Mouse (Mus musculus): ENCODE data around the gene Mecom.

DNA sequence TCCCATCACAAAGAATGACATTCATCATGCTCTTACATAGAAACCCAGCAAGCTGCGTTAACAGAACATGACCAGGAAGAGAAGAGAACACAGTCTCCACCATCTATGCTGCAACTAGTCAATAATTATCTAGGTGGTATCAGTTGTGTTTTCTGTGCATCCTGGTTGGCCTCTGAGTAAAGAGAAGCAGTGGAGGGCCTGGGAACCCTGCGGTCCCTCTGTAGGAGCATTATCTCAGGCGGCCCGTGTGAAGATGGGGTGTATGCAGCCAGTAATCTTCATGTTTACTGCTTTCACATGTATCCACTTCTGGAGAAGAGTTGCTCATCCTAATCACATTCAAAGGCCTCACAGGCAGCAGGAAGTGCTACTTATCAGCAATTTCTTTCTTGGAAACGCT lies 407.5 kb downstream of the Mecom start:
- no peak for TF ChIP-seq CTCF (IDR thresholded peaks at IDR 0.05; ENCODE audit: borderline replicate concordance, extremely low read depth, insufficient read depth, insufficient read length)
- TF ChIP-seq POLR2A (IDR thresholded peaks at IDR 0.05; ENCODE audit: borderline replicate concordance, extremely low read depth, insufficient read depth, insufficient read length, poor library complexity, severe bottlenecking), result no peak

All from brain, embryonic 14.5 days (tissue).